Mouse (Mus musculus): Measurements from ENCODE around the gene Smdt1. TPM values are rescaled to one million over a fixed set of nuclear protein-coding genes. Genes with fewer than 3 reads are reported as not detected.

Smdt1 gene
- total RNA-seq (2023), result 100 to 1,000 TPM in 1 of 2 experiments, 10 to 100 TPM in 1; 83.7 to 103 TPM

DNA sequence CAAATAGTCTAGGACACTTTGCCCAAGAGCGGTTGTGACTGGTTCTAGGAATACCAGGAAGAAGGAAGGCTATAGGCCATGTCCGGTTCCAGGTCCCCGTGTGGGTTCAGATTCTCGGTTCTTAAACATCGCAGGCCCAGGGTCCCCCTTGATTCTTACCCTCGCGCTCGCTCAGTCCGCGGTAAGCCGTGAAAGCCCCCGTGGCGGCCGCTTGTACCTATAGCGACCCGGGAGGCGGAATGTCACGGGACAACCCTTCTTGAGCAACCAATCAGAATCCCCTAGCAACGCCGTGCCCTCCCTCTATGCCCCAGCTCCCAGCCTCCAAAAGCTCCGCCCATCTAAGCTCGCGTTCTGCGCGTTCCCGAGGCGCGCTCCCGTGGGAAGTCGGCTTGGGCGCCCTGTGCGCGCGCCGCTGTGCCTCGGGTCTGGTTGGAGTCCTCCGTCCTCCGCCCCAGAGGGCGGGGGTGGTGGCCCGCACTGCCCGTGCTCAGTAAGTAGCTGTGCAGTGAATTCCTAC is at the start of gene Smdt1, which contains the start of the genes Naga and Pheta2:
Gene Smdt1 (plus strand): TSS at position 367 of the 520 bp plus-strand sequence.
Gene Naga (minus strand): TSS at position 333 of the 520 bp plus-strand sequence.
Gene Pheta2 (plus strand): TSS at position 350 of the 520 bp plus-strand sequence.

DNA sequence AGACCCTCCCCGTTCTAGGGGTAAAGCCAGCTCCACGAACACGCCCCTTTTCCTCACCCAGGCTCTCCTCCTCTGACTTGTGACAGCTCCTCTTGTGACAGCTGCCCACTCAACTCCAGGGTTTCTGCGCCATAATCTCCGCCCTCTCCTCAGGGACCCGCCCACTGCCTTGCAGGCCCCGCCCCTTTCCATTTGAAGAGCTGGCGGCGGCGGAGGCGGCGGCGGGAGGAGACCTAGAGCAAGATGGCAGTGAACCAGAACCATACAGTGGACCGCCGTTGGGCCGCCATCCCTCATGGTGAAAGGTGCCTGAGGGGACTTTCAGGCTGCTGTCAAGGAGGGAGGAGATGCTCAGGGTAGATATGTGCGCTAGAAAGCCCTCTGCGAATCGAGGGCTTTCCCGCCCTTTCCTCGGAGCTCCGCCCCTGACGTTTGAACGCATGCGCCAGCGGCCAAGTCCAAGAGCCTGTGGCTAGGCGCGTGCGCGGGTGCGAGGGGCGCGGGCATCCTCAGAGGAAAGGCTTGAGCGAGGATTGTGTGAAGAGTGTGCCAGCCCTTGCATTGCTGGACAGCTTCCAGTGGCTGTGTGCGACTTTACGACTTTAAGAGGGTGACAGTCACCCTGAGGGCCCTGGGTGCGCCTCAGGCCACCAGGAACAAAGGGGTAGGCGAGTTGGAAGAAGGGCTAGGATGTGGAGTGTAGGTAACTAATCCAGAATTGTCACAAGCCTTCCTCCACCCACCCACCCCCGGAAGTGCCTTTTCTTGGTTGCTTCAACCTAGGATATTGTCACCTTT is 39.8 kb upstream of the Smdt1 start, which contains the start of gene Wbp2nl:
Gene Wbp2nl (plus strand): TSS at position 191 of the 798 bp plus-strand sequence.

DNA sequence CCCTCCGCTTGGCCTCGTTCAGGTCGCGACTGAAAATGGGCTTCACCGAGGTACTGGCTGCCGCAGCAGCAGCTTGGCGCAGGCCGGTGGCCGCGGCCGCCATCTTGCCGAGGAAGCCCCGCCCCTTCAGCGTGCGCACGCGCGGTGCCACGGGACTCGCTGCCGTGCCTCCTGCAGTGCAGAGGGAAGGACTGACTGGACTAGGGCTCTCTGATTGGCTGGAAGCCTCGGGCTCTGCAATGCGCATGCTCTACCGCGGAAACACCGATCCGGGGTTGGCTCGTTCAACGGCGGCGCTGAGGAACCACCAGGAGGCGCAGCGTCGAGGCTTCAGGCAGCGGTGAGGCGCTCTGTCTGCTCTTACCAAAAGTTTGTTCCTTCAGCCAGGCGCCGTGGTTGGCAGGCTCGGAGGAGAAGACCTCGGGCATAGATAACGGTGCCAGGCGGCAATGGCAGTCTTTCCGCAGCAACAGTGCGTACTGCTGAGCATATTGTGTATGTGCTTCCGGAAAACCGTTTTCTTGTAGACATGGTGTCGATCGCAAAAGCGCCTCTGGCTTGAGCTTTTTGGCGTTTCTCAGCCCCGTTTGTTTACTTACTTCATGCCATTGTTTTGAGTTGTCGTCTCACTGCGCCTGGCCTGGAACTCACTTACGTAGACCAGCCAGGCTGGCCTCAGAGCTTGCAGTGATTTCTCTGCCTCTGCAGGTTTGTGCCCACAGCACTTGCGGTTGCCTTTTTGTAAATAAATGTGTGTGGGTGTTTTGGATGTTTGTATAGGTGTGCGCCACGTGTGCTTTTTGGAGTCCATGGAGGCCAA is 15.6 kb downstream of the Smdt1 start, which contains the start of gene Ndufa6:
Gene Ndufa6 (minus strand): TSS at position 197 of the 820 bp plus-strand sequence.

GRCm38 (mm10) chr15:82379871-82380713 is 41.3 kb downstream of the Smdt1 start, which contains the start of gene Cyp2d22:
Cyp2d22 (minus strand) TSS chr15:82380260.

GRCm38 (mm10) chr15:82393922-82394321 is 55.2 kb downstream of the Smdt1 start, which contains the start of gene Cyp2d11:
Cyp2d11 (minus strand) TSS chr15:82394022.

Other genes starting within 250 kb of the Smdt1 start
- 10 to 100 TPM; 11.2 to 12.7 TPM for gene Ccdc134, start 211.0 kb upstream of the Smdt1 start, total RNA-seq (2023)
- gene Srebf2, start 191.8 kb upstream of the Smdt1 start, total RNA-seq (2023), result 10 to 100 TPM; 76.3 to 79.6 TPM
- under 1 TPM in 1 of 2 experiments, not detected in 1; 0.40 TPM for gene Shisa8, start 126.1 kb upstream of the Smdt1 start, total RNA-seq (2023)
- gene Tnfrsf13c, start 114.6 kb upstream of the Smdt1 start, total RNA-seq (2023), result 1 to 10 TPM; 1.8 to 4.3 TPM
- 10 to 100 TPM; 11.5 to 16.9 TPM for gene Cenpm, start 94.2 kb upstream of the Smdt1 start, total RNA-seq (2023)
- gene 1500009C09Rik, start 86.6 kb upstream of the Smdt1 start, total RNA-seq (2023), result not detected
- not detected for gene Sept3, start 64.1 kb upstream of the Smdt1 start, total RNA-seq (2023)
- gene Wbp2nl, start 40.0 kb upstream of the Smdt1 start, total RNA-seq (2023), result under 1 TPM; 0.35 to 0.42 TPM
- 100 to 1,000 TPM in 1 of 2 experiments, 10 to 100 TPM in 1; 93.8 to 108 TPM for gene Naga, start within 50 bp of the Smdt1 start, total RNA-seq (2023)
- gene Pheta2, start within 50 bp of the Smdt1 start, total RNA-seq (2023), result 1 to 10 TPM; 1.8 to 2.8 TPM
- 10 to 100 TPM; 79.4 to 88.3 TPM for gene Ndufa6, start 15.4 kb downstream of the Smdt1 start, total RNA-seq (2023)
- gene Cyp2d22, start 41.3 kb downstream of the Smdt1 start, total RNA-seq (2023), result 1 to 10 TPM in 1 of 2 experiments, under 1 TPM in 1; 0.99 to 1.5 TPM
- gene Cyp2d11, start 55.1 kb downstream of the Smdt1 start, total RNA-seq (2023), result not detected
- not detected for gene Cyp2d10, start 68.2 kb downstream of the Smdt1 start, total RNA-seq (2023)
- not detected for gene Cyp2d9, start 94.5 kb downstream of the Smdt1 start, total RNA-seq (2023)
- gene Cyp2d12, start 216.1 kb downstream of the Smdt1 start, total RNA-seq (2023), result not detected

Measured in neutrophil, adult 59 days (primary cell).